Mouse (Mus musculus): Measurements from ENCODE around the gene Fam133b.

GRCm38 (mm10) chr5:3554198-3554597, 10.6 kb downstream of the Fam133b start:
- no peak for TF ChIP-seq EP300 (IDR thresholded peaks at IDR 0.05)
- no peak for TF ChIP-seq CTCF (IDR thresholded peaks at IDR 0.05)
